Mouse (Mus musculus) small intestine, adult 2 months (tissue): ENCODE measurements around the gene Cecr2. TPM values are rescaled to one million over a fixed set of nuclear protein-coding genes. Genes with fewer than 3 reads are reported as not detected.
A peak's percentile ranks its signal among the peaks of the same experiment; 100 is the strongest.

Experiments
- H3K27ac ChIP-seq: fragments of 200-500 bp; 2 replicates; pipeline ENCODE4 v1.5.1; 2012; ENCODE audit warnings: low read depth, low read length, control low read depth, inconsistent platforms; ENCODE audit not compliant: insufficient read depth
- H3K27me3 ChIP-seq: fragments of 200-500 bp; 2 replicates; pipeline ENCODE4 v1.6.1; 2012; ENCODE audit warnings: mild to moderate bottlenecking, moderate library complexity, low read length, inconsistent platforms; ENCODE audit not compliant: control insufficient read depth, insufficient read depth
- H3K36me3 ChIP-seq: fragments of 200-500 bp; 2 replicates; pipeline ENCODE4 v1.6.1; 2012; ENCODE audit warnings: mild to moderate bottlenecking, low read length, control low read depth, inconsistent platforms; ENCODE audit not compliant: control insufficient read depth, insufficient read depth
- H3K4me1 ChIP-seq: fragments of 200-500 bp; 2 replicates; pipeline ENCODE4 v1.6.1; 2012; ENCODE audit warnings: low read length, inconsistent platforms, mixed read lengths; ENCODE audit not compliant: control insufficient read depth, insufficient read depth, insufficient read length
- H3K4me3 ChIP-seq: fragments of 200-500 bp; 2 replicates; pipeline ENCODE4 v1.5.1; 2012; ENCODE audit warnings: low read depth, mild to moderate bottlenecking, control low read depth, inconsistent platforms, low read length, moderate library complexity
- CTCF ChIP-seq: fragments of 200-500 bp; IDR thresholded peaks from 2 replicates; pipeline ENCODE4 v1.5.1; 2012; ENCODE audit warnings: low read depth, mild to moderate bottlenecking, control low read depth, inconsistent platforms, low read length, moderate library complexity, mixed read lengths; ENCODE audit not compliant: insufficient replicate concordance, insufficient read length; ENCODE audit errors: extremely low read depth
- POLR2A ChIP-seq: fragments of 200-500 bp; IDR thresholded peaks from 2 replicates; pipeline ENCODE4 v1.6.1; 2012; ENCODE audit warnings: low read depth, mild to moderate bottlenecking, control low read depth, inconsistent platforms, low read length, moderate library complexity
- WGBS: fragments of 180-500 bp; shearing (Covaris S2); methylation state at CpG from one replicate; pipeline ENCODE4 v1.1.7; 2018; 5-methylcytosine and 5-hydroxymethylcytosine counted together
- polyA plus RNA-seq: library from polyadenylated mRNA; depleted of rRNA; stranded (reverse); fragments of >200 nt; gene quantifications from 2 replicates; pipeline ENCODE4 v1.2.3, GENCODE M21; 2012; rRNA removed

The Cecr2 gene
- 0.43 and 0.46 TPM in 2 replicates for polyA plus RNA-seq

GRCm38 (mm10) chr6:120665816-120666760 lies at the start of gene Cecr2:
Cecr2 (plus strand) TSS chr6:120666369.
- H3K27ac ChIP-seq: no peak within 1 kb of the TSS
- WGBS: under 1% methylated on average over 121 of the region's 127 CpGs

GRCm38 (mm10) chr6:120617586-120617985 lies 48.6 kb upstream of the Cecr2 start:
- Histone ChIP-seq H3K36me3 (no peaks in the 10 kb centered on the region), H3K27me3 (no peaks in the 10 kb centered on the region), H3K4me1 (peaks cover 4% of the 10 kb centered on the region; the same call in 1 of the 2 replicates), H3K27ac (no peak overlapping the region), H3K4me3 (no peak overlapping the region)
- TF ChIP-seq CTCF: no peak
- no peak for TF ChIP-seq POLR2A
- WGBS: 62% methylated on average over 5 of the region's 5 CpGs

More at GRCm38 (mm10) chr6:120665816-120666760, at the start of gene Cecr2:
- Histone ChIP-seq H3K4me3 (peak within 1 kb of the TSS; percentile 71), H3K4me1 (peaks cover 12% of the 10 kb centered on the region), H3K36me3 (no peaks in the 10 kb centered on the region), H3K27me3 (peaks cover 39% of the 10 kb centered on the region)
- no peak for TF ChIP-seq CTCF
- TF ChIP-seq POLR2A: no peak

GRCm38 (mm10) chr6:120618518-120619402 lies 47.4 kb upstream of the Cecr2 start:
- H3K4me3 ChIP-seq: no peak overlapping the region
- no peak overlapping the region for H3K27ac ChIP-seq
- peaks cover 4% of the 10 kb centered on the region; the same call in 1 of the 2 replicates for H3K4me1 ChIP-seq
- H3K36me3 ChIP-seq: no peaks in the 10 kb centered on the region
- WGBS: 57% methylated on average over 4 of the region's 4 CpGs
- H3K27me3 ChIP-seq: no peaks in the 10 kb centered on the region
- TF ChIP-seq POLR2A (no peak), CTCF (no peak)

- H3K4me3 ChIP-seq: no peak overlapping the region
- no peaks in the 10 kb centered on the region for H3K27me3 ChIP-seq
- peaks cover 4% of the 10 kb centered on the region; the same call in 1 of the 2 replicates for H3K4me1 ChIP-seq
- no peak for TF ChIP-seq CTCF
- TF ChIP-seq POLR2A: no peak
- H3K27ac ChIP-seq: no peak overlapping the region
- 86% methylated on average over 3 of the region's 3 CpGs for WGBS
- H3K36me3 ChIP-seq: no peaks in the 10 kb centered on the region
Measured at GRCm38 (mm10) chr6:120620193-120620592, 46.0 kb upstream of the Cecr2 start.

- Histone ChIP-seq H3K27me3 (no peaks in the 10 kb centered on the region), H3K4me1 (no peaks in the 10 kb centered on the region), H3K27ac (no peak overlapping the region), H3K36me3 (no peaks in the 10 kb centered on the region), H3K4me3 (no peak overlapping the region)
- TF ChIP-seq CTCF: no peak
- no peak for TF ChIP-seq POLR2A
- WGBS: 25% methylated on average over 8 of the region's 8 CpGs
Measured at GRCm38 (mm10) chr6:120625081-120625480, 41.1 kb upstream of the Cecr2 start.

- no peaks in the 10 kb centered on the region for H3K4me1 ChIP-seq
- H3K36me3 ChIP-seq: no peaks in the 10 kb centered on the region
- TF ChIP-seq POLR2A (no peak), CTCF (no peak)
- no peak overlapping the region for H3K4me3 ChIP-seq
- H3K27me3 ChIP-seq: no peaks in the 10 kb centered on the region; the same call in 1 of the 2 replicates
- H3K27ac ChIP-seq: no peak overlapping the region
- WGBS: 34% methylated on average over 2 of the region's 2 CpGs
Measured at GRCm38 (mm10) chr6:120627096-120627495, 39.1 kb upstream of the Cecr2 start.

- Histone ChIP-seq H3K27ac (no peak overlapping the region), H3K4me1 (no peaks in the 10 kb centered on the region), H3K4me3 (no peak overlapping the region), H3K27me3 (no peaks in the 10 kb centered on the region; the same call in 1 of the 2 replicates), H3K36me3 (no peaks in the 10 kb centered on the region)
- WGBS: 52% methylated on average over 2 of the region's 2 CpGs
- TF ChIP-seq CTCF: no peak
- no peak for TF ChIP-seq POLR2A
Measured at GRCm38 (mm10) chr6:120628963-120629362, 37.2 kb upstream of the Cecr2 start.
